Mouse (Mus musculus) midbrain, embryonic 15.5 days (tissue): ENCODE measurements around the gene Arl15. TPM values are rescaled to one million over a fixed set of nuclear protein-coding genes. Genes with fewer than 3 reads are reported as not detected.

Source experiments
- ATAC-seq: fragments of 200-750 bp; cut with Nextera tagmentation; replicated peaks from 2 replicates; pipeline ENCODE4 v1.8.0; 2017; ENCODE audit warnings: moderate TSS enrichment
- H3K27ac ChIP-seq: fragments of 300-500 bp; sonication (generic); 2 replicates; pipeline ENCODE4 v1.5.1; 2015; ENCODE audit warnings: mild to moderate bottlenecking, inconsistent platforms
- H3K27me3 ChIP-seq: fragments of 300-500 bp; sonication (generic); replicated peaks from 2 replicates; pipeline ENCODE4 v1.6.1; 2015; ENCODE audit warnings: inconsistent platforms
- H3K36me3 ChIP-seq: fragments of 300-500 bp; sonication (generic); replicated peaks from 2 replicates; pipeline ENCODE4 v1.6.1; 2015; ENCODE audit warnings: inconsistent platforms
- H3K4me1 ChIP-seq: fragments of 300-500 bp; sonication (generic); 2 replicates; pipeline ENCODE4 v1.6.1; 2015; ENCODE audit warnings: inconsistent platforms
- H3K4me2 ChIP-seq: fragments of 300-500 bp; sonication (generic); 2 replicates; pipeline ENCODE4 v1.6.1; 2015; ENCODE audit warnings: inconsistent platforms, mild to moderate bottlenecking, moderate library complexity
- H3K4me3 ChIP-seq: fragments of 300-500 bp; sonication (generic); 2 replicates; pipeline ENCODE4 v1.5.1; 2015; ENCODE audit warnings: mild to moderate bottlenecking, inconsistent platforms
- H3K9ac ChIP-seq: fragments of 300-500 bp; sonication (generic); 2 replicates; pipeline ENCODE4 v1.6.1; 2015; ENCODE audit warnings: mild to moderate bottlenecking, inconsistent platforms
- H3K9me3 ChIP-seq: fragments of 300-500 bp; sonication (generic); 2 replicates; pipeline ENCODE4 v1.6.1; 2016; ENCODE audit warnings: inconsistent platforms
- WGBS: fragments of 180-500 bp; shearing (Covaris S2); methylation state at CpG from one replicate; pipeline ENCODE4 v1.1.7; 2015; ENCODE audit warnings: mixed read lengths; 5-methylcytosine and 5-hydroxymethylcytosine counted together
- polyA plus RNA-seq: library from polyadenylated mRNA; unstranded; fragments of >200 nt; fragmentation: Nextera tagmentation; extraction: Ambion mirVana; gene quantifications from 2 replicates; pipeline ENCODE4 v1.2.1, GENCODE M21; 2015

Gene Arl15
- polyA plus RNA-seq, 1 experiment from 2014 or later = 18.5 TPM

- no peak overlapping the region for H3K27ac ChIP-seq
- H3K4me3 ChIP-seq = no peak overlapping the region
- no peak overlapping the region for H3K9ac ChIP-seq
- WGBS = 89% methylated on average over 4 of the region's 4 CpGs
- ATAC-seq = no peak
- H3K4me1 ChIP-seq = no peaks in the 10 kb centered on the region
- H3K27me3 ChIP-seq = no peaks in the 10 kb centered on the region
- no peaks in the 10 kb centered on the region for H3K9me3 ChIP-seq
- H3K4me2 ChIP-seq = no peak overlapping the region
- no peaks in the 10 kb centered on the region for H3K36me3 ChIP-seq
These were observed 320.8 kb downstream of the Arl15 start for GRCm38 (mm10) chr13:114115106-114115505.

GRCm38 (mm10) chr13:114118104-114118830 is 324.0 kb downstream of the Arl15 start:
- 84% methylated on average over 19 of the region's 19 CpGs for WGBS
- Histone ChIP-seq H3K27ac (no peak overlapping the region), H3K27me3 (no peaks in the 10 kb centered on the region), H3K4me3 (no peak overlapping the region), H3K4me1 (no peaks in the 10 kb centered on the region), H3K4me2 (no peak overlapping the region), H3K9ac (no peak overlapping the region), H3K9me3 (no peaks in the 10 kb centered on the region), H3K36me3 (no peaks in the 10 kb centered on the region)
- no peak for ATAC-seq

- Histone ChIP-seq H3K9me3 (no peaks in the 10 kb centered on the region), H3K9ac (no peak overlapping the region), H3K27ac (no peak overlapping the region), H3K4me1 (no peaks in the 10 kb centered on the region), H3K4me2 (no peak overlapping the region), H3K27me3 (no peaks in the 10 kb centered on the region), H3K36me3 (no peaks in the 10 kb centered on the region), H3K4me3 (no peak overlapping the region)
- 91% methylated on average over 4 of the region's 4 CpGs for WGBS
- no peak for ATAC-seq
These were observed 325.5 kb downstream of the Arl15 start for GRCm38 (mm10) chr13:114119816-114120215.

- no peaks in the 10 kb centered on the region for H3K36me3 ChIP-seq
- ATAC-seq = no peak
These were observed 327.3 kb downstream of the Arl15 start for GRCm38 (mm10) chr13:114121591-114121990.

GRCm38 (mm10) chr13:114123391-114123790 is 329.1 kb downstream of the Arl15 start:
- no peak overlapping the region for H3K9ac ChIP-seq
- no peaks in the 10 kb centered on the region for H3K36me3 ChIP-seq
- no peak for ATAC-seq
- H3K4me1 ChIP-seq = no peaks in the 10 kb centered on the region
- 82% methylated on average over 3 of the region's 3 CpGs for WGBS
- H3K4me2 ChIP-seq = no peak overlapping the region
- H3K27ac ChIP-seq = no peak overlapping the region
- no peaks in the 10 kb centered on the region for H3K9me3 ChIP-seq
- H3K27me3 ChIP-seq = no peaks in the 10 kb centered on the region
- H3K4me3 ChIP-seq = no peak overlapping the region

More at GRCm38 (mm10) chr13:114121591-114121990, 327.3 kb downstream of the Arl15 start:
- H3K27me3 ChIP-seq = no peaks in the 10 kb centered on the region
- no peaks in the 10 kb centered on the region for H3K4me1 ChIP-seq
- no peak overlapping the region for H3K4me3 ChIP-seq
- H3K4me2 ChIP-seq = no peak overlapping the region
- H3K9me3 ChIP-seq = no peaks in the 10 kb centered on the region
- 96% methylated on average over 9 of the region's 9 CpGs for WGBS
- H3K9ac ChIP-seq = no peak overlapping the region
- H3K27ac ChIP-seq = no peak overlapping the region

- WGBS = 93% methylated on average over 10 of the region's 10 CpGs
- no peak overlapping the region for H3K4me2 ChIP-seq
- no peak for ATAC-seq
- H3K36me3 ChIP-seq = no peaks in the 10 kb centered on the region
- no peak overlapping the region for H3K27ac ChIP-seq
- H3K4me1 ChIP-seq = no peaks in the 10 kb centered on the region
- H3K9ac ChIP-seq = no peak overlapping the region
- no peak overlapping the region for H3K4me3 ChIP-seq
- no peaks in the 10 kb centered on the region for H3K9me3 ChIP-seq
- H3K27me3 ChIP-seq = no peaks in the 10 kb centered on the region
These were observed 330.1 kb downstream of the Arl15 start for GRCm38 (mm10) chr13:114124385-114124784.

- WGBS = 91% methylated on average over 12 of the region's 12 CpGs
- Histone ChIP-seq H3K4me2 (no peak overlapping the region), H3K9me3 (no peaks in the 10 kb centered on the region)
These were observed 330.7 kb downstream of the Arl15 start for GRCm38 (mm10) chr13:114124991-114125390.

GRCm38 (mm10) chr13:114128366-114128765 is 334.1 kb downstream of the Arl15 start:
- Histone ChIP-seq H3K27me3 (no peaks in the 10 kb centered on the region), H3K27ac (no peak overlapping the region), H3K4me2 (no peak overlapping the region), H3K9me3 (no peaks in the 10 kb centered on the region), H3K4me1 (no peaks in the 10 kb centered on the region), H3K4me3 (no peak overlapping the region), H3K9ac (no peak overlapping the region), H3K36me3 (no peaks in the 10 kb centered on the region)
- no peak for ATAC-seq
- whole genome bisulfite sequencing = 90% methylated on average over 2 of the region's 2 CpGs

More at GRCm38 (mm10) chr13:114124991-114125390, 330.7 kb downstream of the Arl15 start:
- no peak overlapping the region for H3K9ac ChIP-seq
- no peaks in the 10 kb centered on the region for H3K4me1 ChIP-seq
- no peak overlapping the region for H3K27ac ChIP-seq
- H3K27me3 ChIP-seq = no peaks in the 10 kb centered on the region
- no peak for ATAC-seq
- H3K4me3 ChIP-seq = no peak overlapping the region
- no peaks in the 10 kb centered on the region for H3K36me3 ChIP-seq

- H3K9me3 ChIP-seq = no peaks in the 10 kb centered on the region
- H3K4me1 ChIP-seq = no peaks in the 10 kb centered on the region
- H3K36me3 ChIP-seq = no peaks in the 10 kb centered on the region
- H3K4me2 ChIP-seq = no peak overlapping the region
- no peaks in the 10 kb centered on the region for H3K27me3 ChIP-seq
- no peak for ATAC-seq
- WGBS = 84% methylated on average over 11 of the region's 11 CpGs
- H3K4me3 ChIP-seq = no peak overlapping the region
- H3K9ac ChIP-seq = no peak overlapping the region
- no peak overlapping the region for H3K27ac ChIP-seq
These were observed 335.7 kb downstream of the Arl15 start for GRCm38 (mm10) chr13:114129986-114130385.

GRCm38 (mm10) chr13:114130566-114131319 is 336.4 kb downstream of the Arl15 start:
- ATAC-seq = no peak
- H3K36me3 ChIP-seq = no peaks in the 10 kb centered on the region
- 88% methylated on average over 11 of the region's 11 CpGs for WGBS
- no peaks in the 10 kb centered on the region for H3K27me3 ChIP-seq
- H3K4me3 ChIP-seq = no peak overlapping the region
- no peaks in the 10 kb centered on the region for H3K9me3 ChIP-seq
- no peaks in the 10 kb centered on the region for H3K4me1 ChIP-seq
- no peak overlapping the region for H3K9ac ChIP-seq
- H3K4me2 ChIP-seq = no peak overlapping the region
- H3K27ac ChIP-seq = no peak overlapping the region

GRCm38 (mm10) chr13:114138921-114139320 is 344.6 kb downstream of the Arl15 start:
- Histone ChIP-seq H3K4me1 (0 out of 2 replicates have a peak, but pooled peaks cover 4% of the 10 kb centered on the region), H3K27me3 (no peaks in the 10 kb centered on the region), H3K9ac (no peak overlapping the region), H3K36me3 (no peaks in the 10 kb centered on the region), H3K4me2 (no peak overlapping the region), H3K9me3 (no peaks in the 10 kb centered on the region), H3K4me3 (no peak overlapping the region), H3K27ac (no peak overlapping the region)
- WGBS = 58% methylated on average over 8 of the region's 8 CpGs
- no peak for ATAC-seq

- 79% methylated on average over 9 of the region's 9 CpGs for WGBS
- Histone ChIP-seq H3K27me3 (no peaks in the 10 kb centered on the region), H3K4me3 (no peak overlapping the region), H3K4me2 (no peak overlapping the region), H3K27ac (no peak overlapping the region), H3K4me1 (0 out of 2 replicates have a peak, but pooled peaks cover 4% of the 10 kb centered on the region), H3K9ac (no peak overlapping the region), H3K36me3 (no peaks in the 10 kb centered on the region), H3K9me3 (no peaks in the 10 kb centered on the region)
- ATAC-seq = no peak
These were observed 345.3 kb downstream of the Arl15 start for GRCm38 (mm10) chr13:114139570-114139969.
